8 mouse cellular contexts compared by ENCODE assay signal in the genomic region with DNA sequence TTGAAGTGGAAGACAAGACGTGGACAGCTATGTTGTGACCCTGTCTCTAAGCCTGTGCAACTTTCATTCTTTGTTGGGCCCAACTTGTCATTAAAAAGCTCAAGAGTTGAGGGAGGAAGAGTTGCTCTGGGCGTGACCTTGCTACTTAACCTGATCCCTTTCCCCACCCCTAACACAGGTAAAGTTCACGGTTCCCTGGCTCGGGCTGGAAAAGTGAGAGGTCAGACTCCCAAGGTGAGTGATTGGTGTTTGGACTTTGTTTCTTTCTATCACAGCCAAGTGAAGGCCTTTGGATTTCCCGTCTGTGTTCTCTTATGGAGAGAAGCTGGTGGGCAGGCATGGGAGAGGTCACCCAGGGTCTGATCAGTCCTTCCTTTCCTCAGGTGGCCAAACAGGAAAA. TPM values are rescaled to one million over a fixed set of nuclear protein-coding genes. Genes with fewer than 3 reads are reported as not detected.
DNase-seq lines count a peak whose midpoint lies in the region; ATAC-seq and TF ChIP-seq lines count a peak whose summit lies in the region.

No protein-coding gene starts in this region.

- H3K27me3 ChIP-seq in heart, embryonic 14.5 days (ENCODE audit: control insufficient read depth, insufficient read depth, low read length) = no peaks in the 10 kb centered on the region
- no peaks in the 10 kb centered on the region for H3K27me3 ChIP-seq in hindbrain, embryonic 14.5 days (ENCODE audit: control insufficient read depth, insufficient read depth, low read length)
- H3K27me3 ChIP-seq in midbrain, embryonic 12.5 days = no peaks in the 10 kb centered on the region

- WGBS in heart, embryonic 14.5 days = 88% methylated on average over 5 of the region's 5 CpGs
- 89% methylated on average over 5 of the region's 5 CpGs for WGBS in hindbrain, embryonic 14.5 days
- 87% methylated on average over 5 of the region's 5 CpGs for WGBS in midbrain, embryonic 12.5 days

- no peaks in the 10 kb centered on the region for H3K9me3 ChIP-seq in heart, embryonic 14.5 days (ENCODE audit: control insufficient read depth, low read length)
- H3K9me3 ChIP-seq in hindbrain, embryonic 14.5 days (ENCODE audit: control insufficient read depth, low read length) = no peaks in the 10 kb centered on the region
- no peaks in the 10 kb centered on the region for H3K9me3 ChIP-seq in midbrain, embryonic 12.5 days

- H3K4me3 ChIP-seq in heart, embryonic 14.5 days (ENCODE audit: control insufficient read depth in 1 of 2, insufficient read depth in 1 of 2, low read depth in 1 of 2, low read length in 2 of 2) = peak overlapping the region in 1 of 2 experiments; percentile 88; a peak in 2 of 4 replicates
- peak overlapping the region; percentile 65 for H3K4me3 ChIP-seq in bone marrow macrophage, adult 2 months (ENCODE audit: insufficient read depth, low read length)
- H3K4me3 ChIP-seq in hindbrain, embryonic 14.5 days (replicated peaks; ENCODE audit: low read length) = peak overlapping the region; percentile 52
- peak overlapping the region; percentile 84 for H3K4me3 ChIP-seq in midbrain, embryonic 12.5 days

- TF ChIP-seq CTCF in bone marrow macrophage, adult 2 months (IDR thresholded peaks at IDR 0.05; ENCODE audit: low read depth, low read length) = no peak

- H3K27ac ChIP-seq in heart, embryonic 14.5 days (replicated peaks in 1 of 2; ENCODE audit: control insufficient read depth in 1 of 2, insufficient read depth in 1 of 2, low read depth in 2 of 2, low read length in 2 of 2) = peak overlapping the region in 1 of 2 experiments; percentile 82; a peak in 1 of 4 replicates
- H3K27ac ChIP-seq in bone marrow macrophage, adult 2 months (ENCODE audit: insufficient read depth, low read depth, low read length) = 0 out of 2 replicates have a peak overlapping the region, but pooled peaks have one; percentile 0
- no peak overlapping the region for H3K27ac ChIP-seq in hindbrain, embryonic 14.5 days
- no peak overlapping the region for H3K27ac ChIP-seq in midbrain, embryonic 12.5 days (replicated peaks)

- intact Hi-C loops in heart, postnatal 14 days (cut with DNase I) = no loop called here

- peak overlapping the region; percentile 94 for H3K9ac ChIP-seq in heart, embryonic 14.5 days (ENCODE audit: low read length)
- H3K9ac ChIP-seq in hindbrain, embryonic 14.5 days = peak overlapping the region; percentile 85
- peak overlapping the region; percentile 86; the same call in 1 of the 2 replicates for H3K9ac ChIP-seq in midbrain, embryonic 12.5 days (replicated peaks)

- ATAC-seq in heart, embryonic 14.5 days (ENCODE audit: insufficient number of reproducible peaks, insufficient read depth, low FRiP score, low read depth) = no peak
- ATAC-seq in hindbrain, embryonic 14.5 days (ENCODE audit: low FRiP score) = no peak
- ATAC-seq in midbrain, embryonic 12.5 days (ENCODE audit: low FRiP score, low read depth) = no peak

- H3K36me3 ChIP-seq in heart, embryonic 14.5 days (ENCODE audit: control insufficient read depth, insufficient read depth, low read length) = peaks cover 40% of the 10 kb centered on the region
- H3K36me3 ChIP-seq in hindbrain, embryonic 14.5 days (replicated peaks; ENCODE audit: control insufficient read depth, insufficient read depth) = peaks cover 34% of the 10 kb centered on the region
- peaks cover 31% of the 10 kb centered on the region for H3K36me3 ChIP-seq in midbrain, embryonic 12.5 days

- H3K4me1 ChIP-seq in heart, embryonic 14.5 days (ENCODE audit: control insufficient read depth in 2 of 2, insufficient read depth in 2 of 2, low read length in 2 of 2) = peaks cover 9 to 33% of the 10 kb centered on the region in 2 experiments
- H3K4me1 ChIP-seq in bone marrow macrophage, adult 2 months (ENCODE audit: control insufficient read depth, insufficient read depth, low read length) = peaks cover 12% of the 10 kb centered on the region
- H3K4me1 ChIP-seq in hindbrain, embryonic 14.5 days (replicated peaks; ENCODE audit: control insufficient read depth, insufficient read depth, low read length) = peaks cover 38% of the 10 kb centered on the region
- H3K4me1 ChIP-seq in midbrain, embryonic 12.5 days = peaks cover 42% of the 10 kb centered on the region

- no peak for DNase-seq in heart, postnatal 14 days
- no peak for DNase-seq in hindbrain, embryonic 14.5 days (ENCODE audit: low spot score)
- DNase-seq in B cell, adult 2 months = no peak
- no peak for DNase-seq in urinary bladder, postnatal 36 days (ENCODE audit: low spot score in 2 of 2)
- no peak for DNase-seq in adrenal gland, adult 2 months

- H3K4me2 ChIP-seq in heart, embryonic 14.5 days (ENCODE audit: low read length) = peak overlapping the region; percentile 86
- H3K4me2 ChIP-seq in hindbrain, embryonic 14.5 days (replicated peaks) = peak overlapping the region; percentile 85
- H3K4me2 ChIP-seq in midbrain, embryonic 12.5 days (replicated peaks) = peak overlapping the region; percentile 82

- no peak for TF ChIP-seq POLR2A in bone marrow macrophage, adult 2 months (IDR thresholded peaks at IDR 0.05; ENCODE audit: borderline replicate concordance, low read depth, low read length)

RNA-seq across cellular contexts. Expression of a gene that starts 1.3 kb away (rescaled TPM):
- polyA plus RNA-seq in heart, embryonic 14.5 days (2014; fragmentation: Nextera tagmentation; extraction: Ambion mirVana) = 562 and 618 TPM in 2 replicates
- total RNA-seq in heart, postnatal 14 days (2021) = 100 to 1,000 TPM; 597 to 635 TPM
- polyA plus RNA-seq in bone marrow macrophage, adult 2 months (2012; ENCODE audit: insufficient read depth, insufficient read length, missing spikeins) = 1,783 and 2,337 TPM in 2 replicates
- 537 and 672 TPM in 2 replicates for polyA plus RNA-seq in hindbrain, embryonic 14.5 days (2014; fragmentation: Nextera tagmentation; extraction: Ambion mirVana)
- polyA plus RNA-seq in midbrain, embryonic 12.5 days (2016; fragmentation: Nextera tagmentation; extraction: Ambion mirVana) = 595 and 628 TPM in 2 replicates
- 1,000 to 10,000 TPM; 1,141 to 1,229 TPM for total RNA-seq in adrenal gland, adult 2 months (2021)
- polyA plus RNA-seq in adrenal gland, adult 2 months (2012; rRNA removed) = 984 and 1,350 TPM in 2 replicates

RNA-seq across cellular contexts. Expression of a gene that starts 1.4 kb away (rescaled TPM):
- 64.5 and 69.4 TPM in 2 replicates for polyA plus RNA-seq in heart, embryonic 14.5 days (2014; fragmentation: Nextera tagmentation; extraction: Ambion mirVana)
- total RNA-seq in heart, postnatal 14 days (2021) = 10 to 100 TPM; 37.1 to 37.4 TPM
- 24.5 and 25.9 TPM in 2 replicates for polyA plus RNA-seq in bone marrow macrophage, adult 2 months (2012; ENCODE audit: insufficient read depth, insufficient read length, missing spikeins)
- polyA plus RNA-seq in hindbrain, embryonic 14.5 days (2014; fragmentation: Nextera tagmentation; extraction: Ambion mirVana) = 64.2 and 64.5 TPM in 2 replicates
- polyA plus RNA-seq in midbrain, embryonic 12.5 days (2016; fragmentation: Nextera tagmentation; extraction: Ambion mirVana) = 75.8 and 76.4 TPM in 2 replicates
- total RNA-seq in adrenal gland, adult 2 months (2021) = 10 to 100 TPM; 64.8 to 67.5 TPM
- polyA plus RNA-seq in adrenal gland, adult 2 months (2012; rRNA removed) = 15.8 and 17.0 TPM in 2 replicates

RNA-seq across cellular contexts. Expression of a gene that starts 2.0 kb away (rescaled TPM):
- polyA plus RNA-seq in heart, embryonic 14.5 days (2014; fragmentation: Nextera tagmentation; extraction: Ambion mirVana) = 25.5 and 25.6 TPM in 2 replicates
- 10 to 100 TPM; 11.8 to 12.6 TPM for total RNA-seq in heart, postnatal 14 days (2021)
- polyA plus RNA-seq in bone marrow macrophage, adult 2 months (2012; ENCODE audit: insufficient read depth, insufficient read length, missing spikeins) = 12.8 and 16.4 TPM in 2 replicates
- polyA plus RNA-seq in hindbrain, embryonic 14.5 days (2014; fragmentation: Nextera tagmentation; extraction: Ambion mirVana) = 35.3 and 36.3 TPM in 2 replicates
- polyA plus RNA-seq in midbrain, embryonic 12.5 days (2016; fragmentation: Nextera tagmentation; extraction: Ambion mirVana) = 30.8 and 32.2 TPM in 2 replicates
- total RNA-seq in adrenal gland, adult 2 months (2021) = 10 to 100 TPM; 24.7 to 37.5 TPM
- polyA plus RNA-seq in adrenal gland, adult 2 months (2012; rRNA removed) = 134 and 152 TPM in 2 replicates

RNA-seq across cellular contexts. Expression of a gene that starts 9.2 kb away (rescaled TPM):
- polyA plus RNA-seq in heart, embryonic 14.5 days (2014; fragmentation: Nextera tagmentation; extraction: Ambion mirVana) = 6.7 and 7.6 TPM in 2 replicates
- 1 to 10 TPM; 2.9 to 5.5 TPM for total RNA-seq in heart, postnatal 14 days (2021)
- polyA plus RNA-seq in bone marrow macrophage, adult 2 months (2012; ENCODE audit: insufficient read depth, insufficient read length, missing spikeins) = 8.1 and 13.7 TPM in 2 replicates
- polyA plus RNA-seq in hindbrain, embryonic 14.5 days (2014; fragmentation: Nextera tagmentation; extraction: Ambion mirVana) = 58.9 and 59.8 TPM in 2 replicates
- 41.0 and 41.3 TPM in 2 replicates for polyA plus RNA-seq in midbrain, embryonic 12.5 days (2016; fragmentation: Nextera tagmentation; extraction: Ambion mirVana)
- total RNA-seq in adrenal gland, adult 2 months (2021) = 10 to 100 TPM; 22.0 to 48.3 TPM
- polyA plus RNA-seq in adrenal gland, adult 2 months (2012; rRNA removed) = 91.9 and 126 TPM in 2 replicates

RNA-seq across cellular contexts. Expression of a gene that starts 12.6 kb away (rescaled TPM):
- polyA plus RNA-seq in heart, embryonic 14.5 days (2014; fragmentation: Nextera tagmentation; extraction: Ambion mirVana) = 14.8 and 16.0 TPM in 2 replicates
- total RNA-seq in heart, postnatal 14 days (2021) = 10 to 100 TPM; 17.5 to 18.9 TPM
- polyA plus RNA-seq in bone marrow macrophage, adult 2 months (2012; ENCODE audit: insufficient read depth, insufficient read length, missing spikeins) = 31.1 and 33.7 TPM in 2 replicates
- 28.7 and 32.9 TPM in 2 replicates for polyA plus RNA-seq in hindbrain, embryonic 14.5 days (2014; fragmentation: Nextera tagmentation; extraction: Ambion mirVana)
- 30.0 and 32.6 TPM in 2 replicates for polyA plus RNA-seq in midbrain, embryonic 12.5 days (2016; fragmentation: Nextera tagmentation; extraction: Ambion mirVana)
- total RNA-seq in adrenal gland, adult 2 months (2021) = 10 to 100 TPM; 54.1 to 71.3 TPM
- 87.3 and 114 TPM in 2 replicates for polyA plus RNA-seq in adrenal gland, adult 2 months (2012; rRNA removed)
